Mouse (Mus musculus) brain, adult 2 months (tissue): Measurements from ENCODE around the gene Gnrhr.

Experiments used
- DNase-seq: peaks from one replicate; pipeline ENCODE4 v3.0.0; 2011; ENCODE audit warnings: low read depth, low spot score

Gene Gnrhr

DNA sequence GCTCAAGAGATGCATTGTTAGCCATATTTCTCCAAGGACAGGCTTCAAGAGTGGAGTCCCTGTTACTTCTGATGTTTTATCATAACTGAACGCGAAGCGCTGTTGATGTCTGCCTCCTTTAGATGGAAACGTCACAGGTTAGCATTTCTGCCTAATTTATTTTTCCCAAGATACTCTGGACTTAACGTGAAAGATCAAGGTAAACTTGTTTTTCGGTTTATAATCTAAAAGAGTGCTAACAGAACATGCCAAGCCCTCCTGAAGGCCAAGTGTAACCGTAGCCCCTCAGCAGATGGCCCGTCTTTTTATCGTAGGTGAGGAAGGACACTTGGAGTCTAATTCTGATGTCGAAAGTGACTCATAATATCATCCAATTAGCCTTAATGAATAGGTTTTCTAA lies at the start of gene Gnrhr:
Gnrhr (minus strand) TSS at position 101 of the 400 bp plus-strand sequence.
- no peak for DNase-seq

DNA sequence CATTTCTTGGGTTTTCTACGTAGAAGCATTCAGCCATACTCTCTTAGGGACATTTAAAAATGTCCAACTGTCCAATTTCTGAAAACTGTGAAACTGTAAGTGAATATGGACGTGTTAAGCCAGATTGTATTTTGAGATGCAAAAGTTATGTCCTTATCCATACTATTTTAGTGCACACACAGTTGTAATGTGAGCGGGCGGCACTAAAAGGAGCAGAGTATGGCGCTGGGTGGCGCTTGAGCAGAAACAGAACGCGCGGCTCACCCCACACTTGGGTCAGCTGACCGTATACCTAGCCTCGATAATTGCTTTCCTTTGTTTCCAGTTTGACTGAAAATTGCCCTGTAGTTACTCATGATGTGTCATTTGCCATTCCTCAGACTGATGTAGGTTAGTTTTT lies 48.9 kb upstream of the Gnrhr start:
- DNase-seq, result peak; percentile 9

DNA sequence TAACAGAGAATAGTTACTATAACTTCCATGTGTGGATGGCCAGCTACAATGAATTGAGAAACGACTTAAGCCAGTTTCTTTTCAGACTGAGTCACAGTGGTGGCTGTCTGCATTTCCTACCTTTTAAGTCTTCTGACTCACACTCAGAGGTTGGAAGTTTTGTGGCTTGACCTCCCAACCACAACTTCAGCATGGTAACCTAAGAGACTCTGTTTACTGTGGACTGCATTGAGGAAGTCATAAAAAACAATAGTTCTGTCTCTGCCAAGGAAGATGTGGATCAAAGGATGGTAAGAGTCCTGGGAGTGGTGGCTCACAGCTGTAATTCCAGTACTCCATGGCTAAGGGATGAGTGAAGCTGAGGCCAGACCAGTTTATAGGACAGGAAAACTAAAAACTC lies 47.2 kb upstream of the Gnrhr start:
- no peak for DNase-seq

DNA sequence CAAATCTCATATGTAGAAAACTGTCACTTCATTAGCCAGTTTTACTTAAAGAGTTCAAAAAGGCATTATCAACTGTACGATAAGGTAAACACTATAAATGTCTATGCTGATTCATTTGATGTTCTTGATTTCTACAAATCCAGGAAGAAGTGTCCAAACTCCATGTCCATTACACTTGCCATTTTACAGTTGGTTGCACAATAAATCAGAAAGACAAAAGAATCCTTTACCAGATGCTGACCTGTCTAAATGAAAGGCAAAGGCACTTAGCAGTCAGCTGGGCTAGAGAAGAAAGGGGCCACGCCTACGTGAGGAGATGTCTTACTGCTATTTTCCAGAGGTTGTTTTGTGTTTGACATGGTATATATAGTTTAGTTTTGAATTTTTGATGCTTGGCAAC lies 46.6 kb upstream of the Gnrhr start:
- DNase-seq, result no peak

DNA sequence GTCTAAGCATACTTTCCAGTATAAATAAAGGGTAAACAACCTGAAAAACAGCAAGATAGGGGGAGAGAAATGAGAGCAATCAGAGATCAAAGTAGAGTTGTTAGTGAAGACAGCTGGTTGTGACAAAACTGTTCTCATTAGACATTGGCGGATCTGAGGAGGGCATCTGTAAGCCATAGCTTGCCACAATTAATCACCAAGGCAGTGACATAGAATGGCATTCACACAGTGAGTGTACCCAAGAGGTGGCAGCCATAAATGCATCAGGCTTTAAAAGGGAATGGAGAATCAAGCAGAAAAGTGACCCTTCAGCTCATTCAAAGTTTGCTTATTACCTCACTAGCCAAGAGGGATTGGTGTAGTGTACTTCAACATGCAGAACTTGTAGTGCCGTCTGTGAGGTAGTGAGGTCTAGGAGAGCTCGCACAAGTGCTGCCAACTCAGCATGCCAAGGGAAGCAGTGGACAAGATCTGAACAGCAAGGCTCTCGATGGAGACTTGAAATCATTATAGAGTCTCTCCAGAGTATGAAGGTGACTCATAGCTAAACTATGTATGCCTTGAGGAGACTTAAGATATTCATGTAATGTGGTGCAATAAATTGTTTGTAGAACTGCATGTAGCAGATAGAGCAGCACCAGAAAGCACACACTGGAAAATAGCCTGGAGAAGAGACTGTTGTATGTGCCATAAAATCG lies 29.6 kb upstream of the Gnrhr start:
- no peak for DNase-seq

DNA sequence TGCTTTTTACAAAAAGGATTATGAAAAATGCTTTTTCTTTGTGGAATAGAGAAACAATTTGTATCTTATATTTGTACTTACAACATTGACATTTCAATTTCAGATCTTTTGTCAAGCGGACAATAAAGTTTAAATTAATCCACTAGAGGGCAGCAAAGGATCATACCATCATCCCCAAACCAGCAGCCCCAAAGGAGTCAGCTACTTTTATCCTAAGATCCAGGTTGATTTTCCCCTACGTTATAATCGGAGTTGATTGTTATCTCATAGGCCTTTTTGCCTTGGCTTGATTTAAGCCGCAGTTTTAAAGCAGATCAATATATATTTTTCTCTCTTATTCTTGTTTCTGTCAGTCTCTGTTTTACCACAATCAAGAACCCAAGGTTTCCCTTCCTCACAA lies 6.3 kb downstream of the Gnrhr start:
- DNase-seq, result peak; percentile 67

DNA sequence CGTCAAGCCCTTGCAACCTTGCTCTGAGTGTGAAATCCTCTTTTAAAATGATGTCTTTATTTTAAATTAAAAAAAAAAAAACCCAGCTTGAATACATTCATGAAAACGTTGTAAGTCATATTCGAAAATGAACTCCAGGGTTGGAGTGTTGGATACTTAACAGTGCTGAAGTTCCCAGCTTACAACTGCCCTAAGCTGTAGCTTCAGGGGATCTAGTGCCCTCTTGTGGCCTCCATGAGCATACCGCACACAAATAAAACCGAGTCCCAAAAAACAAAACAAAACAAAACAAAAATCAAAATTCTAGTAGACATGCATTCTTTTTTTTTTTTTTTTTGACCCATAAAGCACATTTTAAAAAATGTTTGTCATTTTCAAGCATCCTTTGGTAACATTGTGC lies 6.9 kb downstream of the Gnrhr start:
- peak; percentile 73 for DNase-seq

DNA sequence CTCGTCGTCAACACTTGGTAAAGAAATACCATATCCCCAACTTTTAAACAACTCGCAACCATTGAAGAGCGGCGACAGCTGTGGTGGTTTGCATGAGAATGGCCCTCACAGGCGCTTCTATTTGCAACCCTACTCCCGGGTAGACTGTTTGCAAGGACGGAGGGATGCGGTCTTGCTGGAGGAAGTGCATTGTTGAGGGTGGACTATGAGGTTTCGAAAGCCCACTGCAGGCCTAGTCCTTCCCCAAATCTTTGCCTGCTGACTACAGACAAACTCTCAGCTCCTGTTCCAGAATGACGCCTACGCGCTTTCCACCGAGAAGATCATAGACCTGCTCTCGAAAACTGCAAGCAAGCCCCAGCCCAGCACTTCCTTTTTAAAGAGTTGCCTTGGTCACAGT lies 7.4 kb downstream of the Gnrhr start:
- peak; percentile 7 for DNase-seq

DNA sequence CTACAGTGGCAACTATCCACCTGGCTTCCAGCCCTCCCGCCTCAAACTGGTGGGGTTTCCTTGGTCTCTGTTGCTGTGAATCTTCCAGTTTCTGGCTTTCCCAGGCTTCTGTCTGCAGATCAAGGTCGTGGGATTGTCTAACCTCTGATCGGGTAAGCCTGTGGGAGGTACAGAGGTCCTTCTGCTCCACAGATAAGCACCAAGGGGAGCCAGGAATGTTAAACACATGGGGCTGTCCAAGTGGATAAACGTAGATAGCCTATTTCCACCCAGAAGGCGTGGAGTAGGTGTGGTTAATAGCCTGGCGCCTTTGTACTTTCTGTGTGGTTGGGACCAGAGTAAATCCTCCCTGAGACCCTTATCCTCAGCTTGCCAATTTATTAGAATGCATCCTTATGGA lies 10.3 kb downstream of the Gnrhr start:
- no peak for DNase-seq

DNA sequence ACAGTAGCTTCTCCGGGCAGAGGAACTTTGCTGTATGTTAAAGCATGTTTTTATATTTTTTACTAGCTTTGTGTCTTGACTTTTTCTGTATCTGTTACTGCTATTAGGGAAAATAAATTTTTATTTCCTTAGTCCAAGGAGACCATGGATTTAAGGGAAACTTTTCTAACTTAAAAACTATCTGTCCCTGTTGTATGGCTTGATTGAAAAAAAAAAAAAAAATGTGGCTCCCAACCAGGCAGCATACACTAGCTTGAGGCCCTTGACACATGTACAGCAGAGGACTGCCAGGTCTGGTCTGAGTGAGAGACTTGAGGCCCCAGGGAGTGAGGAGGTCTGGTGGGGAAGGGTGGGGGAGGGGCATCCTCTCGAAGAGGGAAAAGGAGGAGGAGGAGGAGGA lies 23.9 kb downstream of the Gnrhr start:
- no peak for DNase-seq

DNA sequence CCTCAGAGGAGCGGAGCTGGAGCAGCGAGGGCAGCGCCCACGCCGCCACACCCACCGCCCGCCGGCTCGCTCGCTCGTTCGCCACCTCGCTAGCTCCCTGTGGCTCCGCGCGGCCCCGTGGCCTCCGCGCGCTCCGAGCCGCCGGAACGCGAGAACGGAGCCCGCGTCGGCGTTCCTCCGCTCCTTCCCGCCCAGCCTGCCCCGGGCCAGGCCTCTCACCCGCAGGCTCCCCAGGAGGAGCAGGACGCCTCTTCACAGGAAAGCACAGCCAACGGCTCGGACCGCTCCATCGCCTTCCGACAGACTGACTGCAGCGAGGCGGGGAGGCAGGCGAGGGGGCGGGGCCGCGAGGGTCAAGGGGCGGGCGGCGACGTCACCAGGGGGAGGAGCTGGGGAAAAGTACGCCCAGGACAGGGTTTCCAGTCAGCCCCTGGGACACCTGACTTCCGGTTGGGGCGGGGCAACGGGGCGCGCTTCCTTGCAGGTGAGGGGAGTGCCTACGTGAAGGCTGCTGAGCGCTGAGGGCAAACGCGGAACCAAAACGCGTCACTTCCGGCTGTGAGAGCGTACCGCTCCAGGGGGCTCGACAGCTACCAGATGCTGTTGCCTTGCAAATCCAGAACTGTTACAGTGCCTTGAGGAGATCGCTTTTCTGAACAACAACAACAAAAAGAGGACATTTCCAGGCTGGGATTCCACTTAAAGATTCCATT lies 25.1 kb downstream of the Gnrhr start, which contains the start of gene Uba6:
Uba6 (minus strand) TSS at position 355 of the 713 bp plus-strand sequence.
- peak; percentile 100 for DNase-seq

DNA sequence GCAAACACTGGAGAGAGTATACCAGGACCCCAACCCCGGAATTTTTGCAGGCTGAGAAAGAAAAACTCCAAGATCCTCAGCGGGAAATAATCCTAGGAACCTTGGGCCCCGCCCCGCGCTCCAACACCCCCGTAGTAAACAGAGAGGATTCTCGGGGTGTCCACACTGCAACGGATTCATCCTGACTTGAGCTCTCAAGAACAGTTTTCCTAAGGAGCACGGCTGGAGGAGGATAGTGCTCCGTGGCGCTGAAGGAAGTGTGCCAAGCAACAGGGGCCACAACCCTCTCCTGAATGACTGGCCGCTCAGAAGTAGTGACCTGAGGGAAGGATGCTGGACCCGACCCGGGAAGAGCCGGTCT lies 25.6 kb downstream of the Gnrhr start:
- DNase-seq, result no peak
